Mouse (Mus musculus) ZHBTc4 (cell line): ENCODE data around the gene Nalcn.

Experiments used
- DNase-seq: peaks from one replicate; pipeline ENCODE4 v3.0.0-alpha.2; 2011; ENCODE audit warnings: low read depth, low spot score

Nalcn gene

GRCm38 (mm10) chr14:123512923-123513322, 114.0 kb downstream of the Nalcn start:
- DNase-seq: no peak

- DNase-seq: no peak
Observed at GRCm38 (mm10) chr14:123495544-123495943, 131.4 kb downstream of the Nalcn start.

- DNase-seq: no peak
Observed at GRCm38 (mm10) chr14:123488575-123489207, 138.3 kb downstream of the Nalcn start.

- no peak for DNase-seq
Observed at GRCm38 (mm10) chr14:123462026-123462425, 164.9 kb downstream of the Nalcn start.

- DNase-seq: no peak
Observed at GRCm38 (mm10) chr14:123446031-123446430, 180.9 kb downstream of the Nalcn start.

GRCm38 (mm10) chr14:123435542-123435941, 191.4 kb downstream of the Nalcn start:
- DNase-seq: no peak

GRCm38 (mm10) chr14:123376167-123376855, 250.6 kb downstream of the Nalcn start:
- no peak for DNase-seq

GRCm38 (mm10) chr14:123371522-123371921, 255.4 kb downstream of the Nalcn start:
- peak; percentile 55 for DNase-seq

- no peak for DNase-seq
Observed at GRCm38 (mm10) chr14:123359691-123360090, 267.3 kb downstream of the Nalcn start.

GRCm38 (mm10) chr14:123352973-123353372, 274.0 kb downstream of the Nalcn start:
- peak; percentile 61 for DNase-seq

- no peak for DNase-seq
Observed at GRCm38 (mm10) chr14:123331841-123332240, 295.1 kb downstream of the Nalcn start.

GRCm38 (mm10) chr14:123314369-123314768, 312.6 kb downstream of the Nalcn start:
- DNase-seq: no peak

- no peak for DNase-seq
Observed at GRCm38 (mm10) chr14:123312371-123312770, 314.6 kb downstream of the Nalcn start.

- DNase-seq: no peak
Observed at GRCm38 (mm10) chr14:123296068-123296467, 330.9 kb downstream of the Nalcn start.

- no peak for DNase-seq
Observed at GRCm38 (mm10) chr14:123291118-123292007, 335.6 kb downstream of the Nalcn start.

GRCm38 (mm10) chr14:123282165-123282564, 344.8 kb downstream of the Nalcn start:
- no peak for DNase-seq

- DNase-seq: no peak
Observed at GRCm38 (mm10) chr14:123272121-123272520, 354.8 kb downstream of the Nalcn start.

- DNase-seq: no peak
Observed at GRCm38 (mm10) chr14:123240738-123241137, 386.2 kb downstream of the Nalcn start.

GRCm38 (mm10) chr14:123239945-123240344, 387.0 kb downstream of the Nalcn start:
- peak; percentile 12 for DNase-seq

GRCm38 (mm10) chr14:123237002-123237401, 389.9 kb downstream of the Nalcn start:
- DNase-seq: no peak

- DNase-seq: no peak
Observed at GRCm38 (mm10) chr14:123232630-123233206, 394.2 kb downstream of the Nalcn start.
